Mouse (Mus musculus) liver, adult 2 months (tissue): ENCODE data around the gene Fbxo6.
"Not testable (repeated sequence)": the region's sequence is repeated elsewhere in the genome, so short reads cannot be mapped to it uniquely, and the experiment has no call there.

ENCODE experiments used
- CTCF ChIP-seq: fragments of 200-500 bp; IDR thresholded peaks from 2 replicates; pipeline ENCODE4 v1.5.1; 2011; ENCODE audit warnings: low read depth, low read length, control low read depth
- POLR2A ChIP-seq: fragments of 200-500 bp; IDR thresholded peaks from 2 replicates; pipeline ENCODE4 v1.6.1; 2011; ENCODE audit warnings: low read length, control low read depth; ENCODE audit not compliant: insufficient read depth; ENCODE audit errors: extremely low read depth

DNA sequence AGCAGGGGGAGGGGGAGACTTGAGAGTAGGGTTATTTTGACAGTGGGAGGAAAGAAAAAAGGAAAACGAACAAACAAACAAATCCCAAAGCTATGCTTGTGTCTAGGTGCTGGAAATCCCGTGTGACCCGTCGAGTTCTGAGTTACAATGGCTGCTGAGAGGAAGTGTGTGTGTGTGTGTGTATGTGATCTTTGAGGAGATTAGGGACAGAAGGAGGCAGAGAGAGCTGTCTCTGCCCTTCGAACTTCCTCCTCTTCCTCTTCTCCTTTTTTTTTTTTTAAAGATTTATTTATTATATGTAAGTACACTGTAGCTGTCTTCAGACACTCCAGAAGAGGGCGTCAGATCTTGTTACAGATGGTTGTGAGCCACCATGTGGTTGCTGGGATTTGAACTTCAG lies 24.7 kb upstream of the Fbxo6 start:
- TF ChIP-seq CTCF, POLR2A: not testable (repeated sequence)
